Mouse (Mus musculus) spleen, adult 2 months (tissue): ENCODE data around the gene Rprd2. TPM values are rescaled to one million over a fixed set of nuclear protein-coding genes. Genes with fewer than 3 reads are reported as not detected.

Source experiments
- DNase-seq, 2 experiments: peaks; one replicate each; pipeline versions ENCODE4 v3.0.0 to v3.0.0-alpha.2; 2012 to 2021; ENCODE audit warnings: low spot score in 2 of 2, low read depth in 1 of 2
- H3K27ac ChIP-seq: fragments of 200-500 bp; 2 replicates; pipeline ENCODE4 v1.5.1; 2012; ENCODE audit warnings: low read length, inconsistent platforms; ENCODE audit not compliant: insufficient read depth
- H3K27me3 ChIP-seq: fragments of 200-500 bp; 2 replicates; pipeline ENCODE4 v1.6.1; 2012; ENCODE audit warnings: mild to moderate bottlenecking, moderate library complexity, low read length, inconsistent platforms; ENCODE audit not compliant: control insufficient read depth, insufficient read depth
- H3K36me3 ChIP-seq: fragments of 200-500 bp; 2 replicates; pipeline ENCODE4 v1.6.1; 2012; ENCODE audit warnings: mild to moderate bottlenecking, low read length, inconsistent platforms; ENCODE audit not compliant: control insufficient read depth, insufficient read depth
- H3K4me1 ChIP-seq: fragments of 200-500 bp; 2 replicates; pipeline ENCODE4 v1.6.1; 2011; ENCODE audit warnings: inconsistent platforms; ENCODE audit not compliant: control insufficient read depth, insufficient read depth, insufficient read length
- H3K4me3 ChIP-seq: fragments of 200-500 bp; 2 replicates; pipeline ENCODE4 v1.5.1; 2011; ENCODE audit warnings: mild to moderate bottlenecking, inconsistent platforms; ENCODE audit not compliant: insufficient read depth, insufficient read length; ENCODE audit errors: extremely low read depth
- CTCF ChIP-seq: fragments of 200-500 bp; IDR thresholded peaks from 2 replicates; pipeline ENCODE4 v1.5.1; 2011; ENCODE audit warnings: mild to moderate bottlenecking, inconsistent platforms; ENCODE audit not compliant: insufficient read depth, insufficient read length, insufficient replicate concordance; ENCODE audit errors: extremely low read depth
- POLR2A ChIP-seq: fragments of 200-500 bp; IDR thresholded peaks from 2 replicates; pipeline ENCODE4 v1.6.1; 2011; ENCODE audit warnings: low read depth, low read length, inconsistent platforms
- WGBS: fragments of 180-500 bp; shearing (Covaris S2); methylation state at CpG from one replicate; pipeline ENCODE4 v1.1.7; 2018; 5-methylcytosine and 5-hydroxymethylcytosine counted together
- polyA plus RNA-seq: library from polyadenylated mRNA; depleted of rRNA; stranded (reverse); fragments of >200 nt; gene quantifications from 2 replicates; pipeline ENCODE4 v1.2.3, GENCODE M21; 2012; rRNA removed

Rprd2 gene
- polyA plus RNA-seq, result 11.3 and 15.7 TPM in 2 replicates

GRCm38 (mm10) chr3:95818571-95819288 is at the start of gene Rprd2:
Gene Rprd2 (minus strand): TSS chr3:95818863.
- WGBS, result under 1% methylated on average over 60 of the region's 60 CpGs
- peak within 1 kb of the TSS; percentile 98 for H3K27ac ChIP-seq
- peak; percentile 41 to 59 for DNase-seq
- H3K4me1 ChIP-seq, result peaks cover 5% of the 10 kb centered on the region; the same call in 1 of the 2 replicates
- H3K4me3 ChIP-seq, result peak within 1 kb of the TSS; percentile 80
- TF ChIP-seq CTCF (no peak), POLR2A (peak; percentile 28)
- no peaks in the 10 kb centered on the region for H3K27me3 ChIP-seq
- H3K36me3 ChIP-seq, result no peaks in the 10 kb centered on the region

GRCm38 (mm10) chr3:95867408-95867807 is 48.7 kb upstream of the Rprd2 start:
- no peak overlapping the region for H3K4me3 ChIP-seq
- H3K4me1 ChIP-seq, result peaks cover 2% of the 10 kb centered on the region; the same call in 1 of the 2 replicates
- TF ChIP-seq POLR2A (no peak), CTCF (no peak)
- 91% methylated on average over 2 of the region's 2 CpGs for WGBS
- peaks cover 24% of the 10 kb centered on the region for H3K36me3 ChIP-seq
- H3K27ac ChIP-seq, result no peak overlapping the region
- DNase-seq, result no peak
- H3K27me3 ChIP-seq, result no peaks in the 10 kb centered on the region

DNA sequence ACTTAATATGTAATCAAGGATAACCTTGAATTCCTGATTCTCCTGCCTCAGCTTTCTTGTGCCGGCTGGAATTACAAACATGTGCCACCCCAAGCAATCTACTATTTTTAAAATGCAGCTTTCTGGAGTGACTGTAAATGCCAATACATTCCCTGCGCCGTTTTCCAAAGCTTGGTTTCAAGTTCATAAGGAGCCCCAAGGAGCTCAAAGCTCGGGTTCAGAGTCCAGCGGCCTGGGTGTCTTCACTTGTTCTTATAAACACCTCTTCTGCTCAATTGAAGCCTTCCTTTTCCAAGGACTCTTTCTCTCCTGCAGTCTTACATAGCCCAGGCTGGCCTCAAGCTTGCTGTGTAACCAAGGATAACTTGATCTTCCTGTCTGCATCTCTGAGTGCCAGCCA is 47.4 kb upstream of the Rprd2 start:
- Histone ChIP-seq H3K27me3 (no peaks in the 10 kb centered on the region), H3K4me3 (no peak overlapping the region), H3K27ac (no peak overlapping the region), H3K4me1 (no peaks in the 10 kb centered on the region), H3K36me3 (peaks cover 24% of the 10 kb centered on the region)
- TF ChIP-seq CTCF (no peak), POLR2A (no peak)
- 93% methylated on average over 5 of the region's 5 CpGs for WGBS
- no peak for DNase-seq

GRCm38 (mm10) chr3:95865571-95865970 is 46.9 kb upstream of the Rprd2 start:
- 95% methylated on average over 20 of the region's 20 CpGs for WGBS
- no peak overlapping the region for H3K27ac ChIP-seq
- H3K27me3 ChIP-seq, result no peaks in the 10 kb centered on the region
- no peak for DNase-seq
- H3K36me3 ChIP-seq, result peaks cover 24% of the 10 kb centered on the region
- no peak overlapping the region for H3K4me3 ChIP-seq
- no peaks in the 10 kb centered on the region for H3K4me1 ChIP-seq
- TF ChIP-seq POLR2A (no peak), CTCF (no peak)

DNA sequence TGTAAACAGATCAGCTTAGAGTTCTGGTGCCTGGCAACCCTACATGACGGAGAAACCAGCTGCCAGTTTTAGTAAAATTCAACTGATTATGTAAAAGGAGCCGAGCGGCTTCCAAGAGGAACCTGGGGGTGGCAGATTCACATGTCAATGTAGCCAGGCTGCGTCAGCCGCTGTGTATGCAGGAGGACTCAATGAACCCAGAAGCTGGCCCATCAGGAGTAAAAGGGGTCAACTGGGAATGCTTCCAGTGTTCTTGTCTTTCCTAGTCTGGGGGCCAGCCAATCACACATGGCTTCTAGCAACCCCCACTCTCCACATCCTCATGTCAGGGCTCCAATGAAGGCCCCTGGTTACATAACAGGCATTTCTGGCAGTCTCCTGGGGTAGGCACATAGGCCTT is 46.4 kb upstream of the Rprd2 start:
- Histone ChIP-seq H3K27ac (no peak overlapping the region), H3K27me3 (no peaks in the 10 kb centered on the region), H3K4me1 (no peaks in the 10 kb centered on the region), H3K4me3 (no peak overlapping the region), H3K36me3 (peaks cover 24% of the 10 kb centered on the region)
- no peak for TF ChIP-seq POLR2A
- no peak for TF ChIP-seq CTCF
- WGBS, result 92% methylated on average over 5 of the region's 5 CpGs
- DNase-seq, result no peak

DNA sequence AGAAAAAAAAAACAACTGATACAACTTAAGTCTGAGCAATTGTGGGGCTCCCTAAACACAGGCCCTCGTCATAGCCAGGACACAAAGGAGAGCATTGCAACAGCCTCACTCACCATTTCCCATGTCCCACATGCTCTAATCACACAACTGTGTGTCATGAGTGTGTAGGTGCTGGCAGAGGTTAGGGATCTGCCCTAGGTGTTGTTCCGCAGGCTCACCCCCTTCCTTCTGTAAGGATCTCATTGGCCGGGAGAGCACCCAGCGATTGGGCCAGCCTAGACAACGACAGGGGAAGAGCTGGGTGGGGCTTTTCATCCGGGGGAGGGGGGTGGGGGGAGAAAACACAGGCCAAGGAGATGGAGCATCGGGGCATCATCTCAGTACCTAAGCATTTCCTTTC is 44.9 kb upstream of the Rprd2 start:
- no peak for TF ChIP-seq CTCF
- no peak for TF ChIP-seq POLR2A
- no peaks in the 10 kb centered on the region for H3K4me1 ChIP-seq
- 88% methylated on average over 7 of the region's 7 CpGs for WGBS
- no peak for DNase-seq
- peaks cover 20% of the 10 kb centered on the region for H3K36me3 ChIP-seq
- no peak overlapping the region for H3K27ac ChIP-seq
- no peak overlapping the region for H3K4me3 ChIP-seq
- no peaks in the 10 kb centered on the region for H3K27me3 ChIP-seq

- DNase-seq, result peak; percentile 59 to 73
- no peaks in the 10 kb centered on the region for H3K4me1 ChIP-seq
- TF ChIP-seq POLR2A (no peak), CTCF (peak; percentile 31; the same call in 1 of the 2 replicates)
- H3K27me3 ChIP-seq, result no peaks in the 10 kb centered on the region
- no peak overlapping the region for H3K4me3 ChIP-seq
- WGBS, result 39% methylated on average over 2 of the region's 2 CpGs
- peaks cover 14% of the 10 kb centered on the region for H3K36me3 ChIP-seq
- no peak overlapping the region for H3K27ac ChIP-seq
Measured at GRCm38 (mm10) chr3:95861796-95862195, 43.1 kb upstream of the Rprd2 start.
